Mouse (Mus musculus): ENCODE measurements around the gene Plekhm2. TPM values are rescaled to one million over a fixed set of nuclear protein-coding genes. Genes with fewer than 3 reads are reported as not detected.

The Plekhm2 gene
- polyA plus RNA-seq, 1 experiment = 1.1 TPM

- H3K27me3 ChIP-seq (ENCODE audit: control insufficient read depth) = no peaks in the 10 kb centered on the region
- H3K4me1 ChIP-seq (ENCODE audit: control insufficient read depth) = no peaks in the 10 kb centered on the region
- H3K9me3 ChIP-seq (ENCODE audit: control insufficient read depth, low read length) = peaks cover 4% of the 10 kb centered on the region
- no peak overlapping the region for H3K4me3 ChIP-seq (replicated peaks)
- H3K36me3 ChIP-seq (ENCODE audit: control insufficient read depth) = peaks cover 58% of the 10 kb centered on the region
- TF ChIP-seq TAL1 (IDR thresholded peaks at IDR 0.05; ENCODE audit: low read length) (no peak), GATA1 (IDR thresholded peaks at IDR 0.05; ENCODE audit: low read length) (no peak)
Observed at GRCm38 (mm10) chr4:141627502-141627901, 37.2 kb downstream of the Plekhm2 start.

- TF ChIP-seq GATA1 (IDR thresholded peaks at IDR 0.05; ENCODE audit: low read length) (no peak), TAL1 (IDR thresholded peaks at IDR 0.05; ENCODE audit: low read length) (no peak)
- Histone ChIP-seq H3K4me1 (ENCODE audit: control insufficient read depth) (no peaks in the 10 kb centered on the region), H3K27me3 (ENCODE audit: control insufficient read depth) (no peaks in the 10 kb centered on the region), H3K36me3 (ENCODE audit: control insufficient read depth) (peaks cover 42% of the 10 kb centered on the region), H3K4me3 (replicated peaks) (no peak overlapping the region), H3K9me3 (ENCODE audit: control insufficient read depth, low read length) (no peaks in the 10 kb centered on the region)
Observed at GRCm38 (mm10) chr4:141625774-141626550, 38.7 kb downstream of the Plekhm2 start.

DNA sequence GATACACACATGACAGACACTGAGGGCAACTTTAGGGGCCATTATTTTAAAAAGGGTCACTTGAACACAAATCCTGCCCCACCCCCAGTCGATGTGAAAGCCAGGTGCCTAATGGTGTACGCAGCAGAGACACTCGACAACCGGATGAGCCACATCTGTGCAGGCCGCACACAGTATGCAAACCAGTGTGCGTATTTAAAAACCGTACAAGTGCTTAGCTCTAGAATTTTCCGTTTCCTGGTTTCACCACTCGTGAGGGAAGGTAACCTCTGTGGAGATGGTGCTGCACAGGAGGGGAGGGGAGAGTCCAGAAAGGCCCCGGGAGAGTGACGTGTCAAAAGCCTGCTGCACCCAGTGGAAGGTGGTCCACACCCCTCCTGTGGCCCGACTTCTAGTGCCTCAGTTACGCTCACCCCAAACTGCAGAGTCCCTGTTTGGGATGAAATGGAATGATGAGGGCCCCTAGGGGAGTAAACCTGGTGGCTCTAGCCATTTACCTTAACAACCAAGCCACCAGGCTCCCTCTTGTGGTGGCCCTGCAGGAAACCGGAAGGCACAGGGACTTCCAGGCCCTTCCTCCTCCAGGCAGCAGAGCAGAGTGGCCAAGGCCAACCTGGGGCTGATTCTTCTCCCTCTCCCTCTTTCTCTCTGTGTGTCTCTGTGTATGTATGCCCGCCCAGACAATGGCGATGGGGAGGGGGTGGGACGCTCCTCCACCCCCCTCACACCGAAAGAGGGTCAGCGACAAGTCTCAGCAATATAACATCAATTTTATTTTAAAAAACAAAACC lies 39.5 kb downstream of the Plekhm2 start:
- Histone ChIP-seq H3K4me3 (replicated peaks) (no peak overlapping the region), H3K36me3 (ENCODE audit: control insufficient read depth) (peaks cover 35% of the 10 kb centered on the region), H3K4me1 (ENCODE audit: control insufficient read depth) (no peaks in the 10 kb centered on the region), H3K9me3 (ENCODE audit: control insufficient read depth, low read length) (no peaks in the 10 kb centered on the region), H3K27me3 (ENCODE audit: control insufficient read depth) (no peaks in the 10 kb centered on the region)
- TF ChIP-seq TAL1 (IDR thresholded peaks at IDR 0.05; ENCODE audit: low read length) = no peak
- TF ChIP-seq GATA1 (IDR thresholded peaks at IDR 0.05; ENCODE audit: low read length) = no peak

DNA sequence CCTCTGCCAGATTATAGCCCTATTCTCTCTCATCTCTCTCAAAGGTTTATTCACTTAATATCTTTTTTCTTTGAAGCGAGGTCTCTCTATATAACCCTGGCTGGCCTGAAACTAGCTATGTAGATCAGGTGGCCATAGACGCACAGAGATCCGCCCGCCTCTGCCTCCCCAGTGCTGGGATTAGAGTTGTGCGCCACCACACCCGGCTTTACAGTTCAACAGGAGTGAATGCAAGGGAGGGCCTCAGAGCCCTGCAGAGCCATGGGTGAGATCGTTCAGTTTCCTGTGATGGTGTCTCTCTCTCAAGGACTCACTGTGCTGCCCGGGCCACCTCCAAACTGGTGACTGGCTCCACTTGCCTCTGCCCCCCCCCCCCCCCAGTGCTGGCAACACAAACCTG lies 40.6 kb downstream of the Plekhm2 start:
- H3K9me3 ChIP-seq (ENCODE audit: control insufficient read depth, low read length) = no peaks in the 10 kb centered on the region
- H3K4me3 ChIP-seq (replicated peaks) = no peak overlapping the region
- H3K27me3 ChIP-seq (ENCODE audit: control insufficient read depth) = no peaks in the 10 kb centered on the region
- H3K4me1 ChIP-seq (ENCODE audit: control insufficient read depth) = no peaks in the 10 kb centered on the region
- TF ChIP-seq GATA1 (IDR thresholded peaks at IDR 0.05; ENCODE audit: low read length) (no peak), TAL1 (IDR thresholded peaks at IDR 0.05; ENCODE audit: low read length) (no peak)
- H3K36me3 ChIP-seq (ENCODE audit: control insufficient read depth) = peaks cover 24% of the 10 kb centered on the region

- H3K36me3 ChIP-seq (ENCODE audit: control insufficient read depth) = peaks cover 19% of the 10 kb centered on the region
- H3K9me3 ChIP-seq (ENCODE audit: control insufficient read depth, low read length) = no peaks in the 10 kb centered on the region
- TF ChIP-seq TAL1 (IDR thresholded peaks at IDR 0.05; ENCODE audit: low read length) = no peak
- no peaks in the 10 kb centered on the region for H3K27me3 ChIP-seq (ENCODE audit: control insufficient read depth)
- H3K4me1 ChIP-seq (ENCODE audit: control insufficient read depth) = peaks cover 4% of the 10 kb centered on the region
- H3K4me3 ChIP-seq (replicated peaks) = no peak within 1 kb of the TSS
Observed at GRCm38 (mm10) chr4:141623666-141624065, 41.0 kb downstream of the Plekhm2 start, which contains the start of gene Slc25a34. Gene Slc25a34 (minus strand): TSS chr4:141623821.

DNA sequence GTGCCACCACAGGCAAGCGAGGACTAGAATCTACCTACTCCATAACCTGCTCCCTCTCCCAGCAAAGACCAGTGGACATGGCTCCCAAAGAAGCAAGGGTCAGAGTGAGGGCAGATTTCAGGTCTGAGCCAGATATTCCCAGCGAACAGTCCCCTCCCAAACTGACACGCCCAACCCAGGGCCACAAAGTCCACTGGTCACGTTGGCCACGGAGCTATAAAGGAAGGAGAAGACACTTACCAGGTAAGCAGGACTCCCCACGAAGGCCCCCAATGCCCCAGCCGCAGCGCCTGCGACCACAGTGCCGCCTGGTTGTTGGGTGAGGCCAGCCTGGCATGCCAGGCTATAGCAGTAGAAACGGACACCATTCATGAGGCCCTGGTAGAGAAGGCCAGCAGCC lies 41.7 kb downstream of the Plekhm2 start:
- TF ChIP-seq TAL1 (IDR thresholded peaks at IDR 0.05; ENCODE audit: low read length) = no peak
- TF ChIP-seq GATA1 (IDR thresholded peaks at IDR 0.05; ENCODE audit: low read length) = no peak

GRCm38 (mm10) chr4:141622580-141622979 lies 42.1 kb downstream of the Plekhm2 start:
- peaks cover 3% of the 10 kb centered on the region for H3K27me3 ChIP-seq (ENCODE audit: control insufficient read depth)
- peaks cover 9% of the 10 kb centered on the region for H3K36me3 ChIP-seq (ENCODE audit: control insufficient read depth)
- TF ChIP-seq GATA1 (IDR thresholded peaks at IDR 0.05; ENCODE audit: low read length) = no peak
- no peak for TF ChIP-seq TAL1 (IDR thresholded peaks at IDR 0.05; ENCODE audit: low read length)
- peaks cover 11% of the 10 kb centered on the region for H3K4me1 ChIP-seq (ENCODE audit: control insufficient read depth)
- H3K9me3 ChIP-seq (ENCODE audit: control insufficient read depth, low read length) = no peaks in the 10 kb centered on the region
- H3K4me3 ChIP-seq (replicated peaks) = no peak overlapping the region

More for the DNA sequence above, 41.7 kb downstream of the Plekhm2 start:
- Histone ChIP-seq H3K9me3 (ENCODE audit: control insufficient read depth, low read length) (no peaks in the 10 kb centered on the region), H3K4me1 (ENCODE audit: control insufficient read depth) (peaks cover 6% of the 10 kb centered on the region), H3K4me3 (replicated peaks) (no peak overlapping the region), H3K36me3 (ENCODE audit: control insufficient read depth) (peaks cover 13% of the 10 kb centered on the region), H3K27me3 (ENCODE audit: control insufficient read depth) (no peaks in the 10 kb centered on the region)

GRCm38 (mm10) chr4:141622091-141622490 lies 42.6 kb downstream of the Plekhm2 start:
- no peak for TF ChIP-seq GATA1 (IDR thresholded peaks at IDR 0.05; ENCODE audit: low read length)
- peaks cover 16% of the 10 kb centered on the region for H3K4me1 ChIP-seq (ENCODE audit: control insufficient read depth)
- H3K4me3 ChIP-seq (replicated peaks) = no peak overlapping the region
- peaks cover 8% of the 10 kb centered on the region for H3K36me3 ChIP-seq (ENCODE audit: control insufficient read depth)
- H3K27me3 ChIP-seq (ENCODE audit: control insufficient read depth) = peaks cover 8% of the 10 kb centered on the region
- no peaks in the 10 kb centered on the region for H3K9me3 ChIP-seq (ENCODE audit: control insufficient read depth, low read length)

DNA sequence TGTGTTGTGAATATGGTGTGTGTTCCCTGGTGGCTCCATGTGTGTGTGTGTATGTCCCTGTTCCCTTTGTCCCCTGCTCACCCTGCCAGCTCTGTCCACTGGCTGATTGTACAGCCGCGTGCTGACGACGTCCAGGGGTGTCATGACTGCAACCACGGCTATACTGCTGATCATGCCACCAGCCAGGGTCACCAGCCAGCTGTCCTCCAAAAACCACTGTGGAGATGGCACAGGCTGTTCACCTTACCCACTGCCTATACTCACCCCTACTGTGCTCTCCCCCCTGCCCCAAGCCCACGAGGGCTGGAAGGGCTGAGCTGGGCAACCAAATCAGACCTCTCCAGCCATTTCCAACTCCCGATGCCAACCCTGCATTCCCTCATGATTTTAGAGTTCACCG lies 43.4 kb downstream of the Plekhm2 start:
- TF ChIP-seq TAL1 (IDR thresholded peaks at IDR 0.05; ENCODE audit: low read length) = no peak
- TF ChIP-seq GATA1 (IDR thresholded peaks at IDR 0.05; ENCODE audit: low read length) = no peak
- Histone ChIP-seq H3K27me3 (ENCODE audit: control insufficient read depth) (peaks cover 8% of the 10 kb centered on the region), H3K4me3 (replicated peaks) (no peak overlapping the region), H3K9me3 (ENCODE audit: control insufficient read depth, low read length) (no peaks in the 10 kb centered on the region), H3K4me1 (ENCODE audit: control insufficient read depth) (peaks cover 17% of the 10 kb centered on the region), H3K36me3 (ENCODE audit: control insufficient read depth) (peaks cover 2% of the 10 kb centered on the region)

Measured in erythroblast, embryonic 14.5 days (primary cell).